Mouse (Mus musculus): ENCODE results near the gene Hvcn1. TPM values are rescaled to one million over a fixed set of nuclear protein-coding genes. Genes with fewer than 3 reads are reported as not detected.
"Not testable (repeated sequence)": the region's sequence is repeated elsewhere in the genome, so short reads cannot be mapped to it uniquely, and the experiment has no call there.

The Hvcn1 gene
- polyA plus RNA-seq, 1 experiment: 30.0 TPM

DNA sequence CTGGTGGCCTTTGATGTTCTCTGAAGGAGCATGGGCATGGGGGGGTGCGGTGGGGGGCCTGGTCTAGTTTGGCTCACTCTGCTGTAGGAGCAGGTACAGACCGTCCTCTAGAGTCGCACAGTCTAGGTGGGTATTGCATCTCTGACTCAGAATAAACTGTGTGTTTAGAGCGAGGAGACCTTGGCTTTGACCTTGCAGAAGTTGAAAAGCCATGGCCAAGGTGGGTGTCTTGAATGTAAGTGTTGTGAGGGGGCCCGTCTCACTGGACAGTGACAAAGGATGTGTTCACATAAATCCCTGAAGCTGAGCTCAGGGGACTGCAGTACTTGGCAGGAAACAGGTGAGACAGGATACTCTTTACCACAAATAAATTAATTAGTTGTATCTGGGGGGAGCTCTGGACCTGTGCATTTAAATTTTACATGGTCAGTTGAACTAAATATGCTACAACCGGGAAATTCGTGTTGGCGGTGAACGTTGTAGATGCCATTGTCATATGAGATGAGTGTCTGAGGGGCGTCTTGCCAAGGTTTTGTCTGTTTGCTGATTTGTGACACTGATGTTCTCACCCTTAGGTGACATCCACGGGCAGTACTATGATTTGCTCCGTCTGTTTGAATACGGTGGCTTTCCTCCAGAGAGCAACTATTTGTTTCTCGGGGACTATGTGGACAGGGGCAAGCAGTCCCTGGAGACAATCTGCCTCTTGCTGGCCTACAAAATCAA, 38.1 kb upstream of the Hvcn1 start:
- TF ChIP-seq CTCF (IDR thresholded peaks at IDR 0.05; ENCODE audit: control insufficient read depth, insufficient read depth, low read length): no peak
- H3K27ac ChIP-seq (ENCODE audit: control insufficient read depth, insufficient read depth, low read depth, low read length, poor library complexity): no peak overlapping the region
- H3K4me1 ChIP-seq (ENCODE audit: control insufficient read depth, insufficient read depth, low read length): no peaks in the 10 kb centered on the region
- 87% methylated on average over 14 of the region's 14 CpGs for WGBS
- no peak overlapping the region for H3K4me3 ChIP-seq (replicated peaks; ENCODE audit: control insufficient read depth, low read depth, low read length)

- 96% methylated on average over 8 of the region's 8 CpGs for WGBS
- TF ChIP-seq CTCF (IDR thresholded peaks at IDR 0.05; ENCODE audit: control insufficient read depth, insufficient read depth, low read length) (no peak), POLR2A (IDR thresholded peaks at IDR 0.05; ENCODE audit: borderline replicate concordance, control insufficient read depth, low read depth, low read length) (no peak)
- Histone ChIP-seq H3K4me1 (ENCODE audit: control insufficient read depth, insufficient read depth, low read length) (no peaks in the 10 kb centered on the region), H3K27ac (ENCODE audit: control insufficient read depth, insufficient read depth, low read depth, low read length, poor library complexity) (no peak overlapping the region), H3K4me3 (replicated peaks; ENCODE audit: control insufficient read depth, low read depth, low read length) (no peak overlapping the region)
These were observed 35.5 kb upstream of the Hvcn1 start for GRCm38 (mm10) chr5:122171058-122171457.

- Histone ChIP-seq H3K27ac (ENCODE audit: control insufficient read depth, insufficient read depth, low read depth, low read length, poor library complexity) (no peak overlapping the region), H3K4me3 (replicated peaks; ENCODE audit: control insufficient read depth, low read depth, low read length) (no peak overlapping the region), H3K4me1 (ENCODE audit: control insufficient read depth, insufficient read depth, low read length) (no peaks in the 10 kb centered on the region; the same call in 1 of the 2 replicates)
- 86% methylated on average over 2 of the region's 2 CpGs for whole genome bisulfite sequencing
- no peak for TF ChIP-seq CTCF (IDR thresholded peaks at IDR 0.05; ENCODE audit: control insufficient read depth, insufficient read depth, low read length)
- no peak for TF ChIP-seq POLR2A (IDR thresholded peaks at IDR 0.05; ENCODE audit: borderline replicate concordance, control insufficient read depth, low read depth, low read length)
These were observed 31.2 kb upstream of the Hvcn1 start for GRCm38 (mm10) chr5:122175402-122175801.

DNA sequence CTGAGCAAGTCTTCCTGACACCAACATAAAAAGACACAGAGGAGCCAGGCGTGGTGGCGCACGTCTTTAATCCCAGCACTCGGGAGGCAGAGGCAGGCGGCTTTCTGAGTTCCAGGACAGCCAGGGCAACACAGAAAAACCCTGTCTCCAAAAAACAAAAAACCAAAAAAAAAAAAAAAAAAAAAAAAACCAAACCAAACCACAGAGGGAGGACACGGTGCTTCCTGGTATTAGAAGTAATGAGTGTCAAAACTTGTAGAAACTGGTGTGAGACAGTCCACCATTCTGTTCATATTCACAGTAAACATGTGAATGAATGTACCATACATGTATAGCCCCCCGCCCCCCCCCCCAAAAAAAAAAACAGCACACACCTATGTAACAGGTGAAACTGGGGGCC, 30.6 kb upstream of the Hvcn1 start:
- TF ChIP-seq POLR2A (IDR thresholded peaks at IDR 0.05; ENCODE audit: borderline replicate concordance, control insufficient read depth, low read depth, low read length) (no peak), CTCF (IDR thresholded peaks at IDR 0.05; ENCODE audit: control insufficient read depth, insufficient read depth, low read length) (no peak)
- H3K27ac ChIP-seq (ENCODE audit: control insufficient read depth, insufficient read depth, low read depth, low read length, poor library complexity): no peak overlapping the region
- WGBS: 77% methylated on average over 7 of the region's 7 CpGs

GRCm38 (mm10) chr5:122176398-122176797, 30.2 kb upstream of the Hvcn1 start:
- WGBS: 36% methylated on average over 1 of the region's 1 CpGs
- Histone ChIP-seq H3K4me1 (ENCODE audit: control insufficient read depth, insufficient read depth, low read length) (no peaks in the 10 kb centered on the region; the same call in 1 of the 2 replicates), H3K4me3 (replicated peaks; ENCODE audit: control insufficient read depth, low read depth, low read length) (no peak overlapping the region), H3K27ac (ENCODE audit: control insufficient read depth, insufficient read depth, low read depth, low read length, poor library complexity) (no peak overlapping the region)
- TF ChIP-seq CTCF (IDR thresholded peaks at IDR 0.05; ENCODE audit: control insufficient read depth, insufficient read depth, low read length): peak; percentile 76
- TF ChIP-seq POLR2A (IDR thresholded peaks at IDR 0.05; ENCODE audit: borderline replicate concordance, control insufficient read depth, low read depth, low read length): no peak

More for the DNA sequence above, 30.6 kb upstream of the Hvcn1 start:
- no peak overlapping the region for H3K4me3 ChIP-seq (replicated peaks; ENCODE audit: control insufficient read depth, low read depth, low read length)
- no peaks in the 10 kb centered on the region; the same call in 1 of the 2 replicates for H3K4me1 ChIP-seq (ENCODE audit: control insufficient read depth, insufficient read depth, low read length)

GRCm38 (mm10) chr5:122179665-122180064, 26.9 kb upstream of the Hvcn1 start:
- 3% methylated on average over 6 of the region's 6 CpGs for WGBS
- Histone ChIP-seq H3K27ac (ENCODE audit: control insufficient read depth, insufficient read depth, low read depth, low read length, poor library complexity) (no peak overlapping the region), H3K4me1 (ENCODE audit: control insufficient read depth, insufficient read depth, low read length) (peaks cover 2% of the 10 kb centered on the region; the same call in 1 of the 2 replicates), H3K4me3 (replicated peaks; ENCODE audit: control insufficient read depth, low read depth, low read length) (no peak overlapping the region)
- TF ChIP-seq POLR2A (IDR thresholded peaks at IDR 0.05; ENCODE audit: borderline replicate concordance, control insufficient read depth, low read depth, low read length) (no peak), CTCF (IDR thresholded peaks at IDR 0.05; ENCODE audit: control insufficient read depth, insufficient read depth, low read length) (no peak)

DNA sequence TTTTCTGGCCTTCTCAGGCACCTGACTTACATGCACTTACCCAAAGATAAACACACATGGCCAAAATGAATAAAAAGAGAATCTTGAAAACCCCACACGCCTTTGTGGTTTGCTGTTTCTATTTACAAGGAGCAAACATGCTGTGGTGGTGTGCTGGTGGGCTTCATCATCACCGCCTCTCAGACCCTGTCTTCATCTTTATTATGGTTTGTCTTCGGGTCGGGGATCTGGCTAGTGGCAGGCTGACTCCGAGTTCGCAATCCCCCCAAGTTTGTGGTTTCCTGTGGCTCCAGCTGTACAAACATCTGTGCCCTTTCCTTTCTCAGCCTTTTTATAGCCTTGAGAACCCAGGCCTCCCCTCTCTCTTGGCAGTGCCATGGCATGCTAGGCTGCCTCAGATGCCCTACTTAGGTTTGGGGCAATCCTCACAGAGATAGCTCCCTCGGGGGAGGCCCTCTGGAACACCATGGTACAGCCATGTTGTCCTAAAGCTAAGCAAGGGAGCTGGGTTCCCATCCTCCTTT, 22.3 kb upstream of the Hvcn1 start:
- Histone ChIP-seq H3K4me1 (ENCODE audit: control insufficient read depth, insufficient read depth, low read length) (peaks cover 4% of the 10 kb centered on the region; the same call in 1 of the 2 replicates), H3K4me3 (replicated peaks; ENCODE audit: control insufficient read depth, low read depth, low read length) (no peak overlapping the region), H3K27ac (ENCODE audit: control insufficient read depth, insufficient read depth, low read depth, low read length, poor library complexity) (peak overlapping the region; percentile 8; the same call in 1 of the 2 replicates)
- 4% methylated on average over 7 of the region's 7 CpGs for WGBS
- no peak for TF ChIP-seq CTCF (IDR thresholded peaks at IDR 0.05; ENCODE audit: control insufficient read depth, insufficient read depth, low read length)

DNA sequence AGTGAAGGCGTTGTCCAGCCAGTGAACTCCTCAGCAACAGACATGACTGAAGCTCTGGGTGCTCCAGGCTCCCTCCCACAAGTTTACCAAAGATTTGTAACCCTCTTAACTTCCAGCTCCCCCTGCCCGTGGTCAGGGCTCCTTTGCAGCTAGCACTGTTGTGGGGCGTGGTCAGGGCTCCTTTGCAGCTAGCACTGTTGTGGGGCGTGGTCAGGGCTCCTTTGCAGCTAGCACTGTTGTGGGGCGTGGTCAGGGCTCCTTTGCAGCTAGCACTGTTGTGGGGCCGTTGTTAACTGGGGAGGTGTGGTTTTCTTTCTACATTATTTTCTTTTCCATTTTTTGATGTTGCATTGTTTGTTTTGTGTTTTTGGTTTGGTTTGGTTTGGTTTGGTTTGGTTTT, 21.7 kb upstream of the Hvcn1 start:
- WGBS: 73% methylated on average over 6 of the region's 6 CpGs
- peak overlapping the region; percentile 8; the same call in 1 of the 2 replicates for H3K27ac ChIP-seq (ENCODE audit: control insufficient read depth, insufficient read depth, low read depth, low read length, poor library complexity)
- not testable (repeated sequence) for H3K4me3 ChIP-seq (replicated peaks; ENCODE audit: control insufficient read depth, low read depth, low read length); H3K4me1 ChIP-seq (ENCODE audit: control insufficient read depth, insufficient read depth, low read length)

DNA sequence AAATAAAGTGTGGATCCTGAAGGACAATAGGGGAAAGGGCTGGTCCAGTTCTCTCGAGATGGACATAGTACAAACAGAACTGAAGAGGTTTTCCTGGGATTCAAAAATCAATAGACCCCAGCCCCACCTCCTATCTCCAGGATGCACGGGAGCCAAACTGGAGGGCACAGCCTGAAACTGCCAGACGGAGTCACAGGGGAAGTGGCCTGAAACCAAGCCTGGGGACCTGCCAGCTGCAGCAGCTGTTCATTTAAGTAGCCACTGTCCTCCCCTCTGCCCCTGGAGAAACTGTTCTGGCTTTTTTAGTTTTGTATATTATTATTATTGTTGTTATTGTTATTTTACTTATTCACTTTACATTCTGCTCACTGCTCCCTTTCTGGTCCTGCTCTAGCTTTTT, 17.5 kb upstream of the Hvcn1 start:
- Histone ChIP-seq H3K4me3 (replicated peaks; ENCODE audit: control insufficient read depth, low read depth, low read length) (no peak overlapping the region), H3K4me1 (ENCODE audit: control insufficient read depth, insufficient read depth, low read length) (peaks cover 3% of the 10 kb centered on the region; the same call in 1 of the 2 replicates), H3K27ac (ENCODE audit: control insufficient read depth, insufficient read depth, low read depth, low read length, poor library complexity) (no peak overlapping the region)
- no peak for TF ChIP-seq POLR2A (IDR thresholded peaks at IDR 0.05; ENCODE audit: borderline replicate concordance, control insufficient read depth, low read depth, low read length)
- no peak for TF ChIP-seq CTCF (IDR thresholded peaks at IDR 0.05; ENCODE audit: control insufficient read depth, insufficient read depth, low read length)
- 10% methylated on average over 3 of the region's 3 CpGs for WGBS
